Mouse (Mus musculus) 416B (cell line): ENCODE results near the gene 1500009L16Rik.

Experiments used
- DNase-seq: peaks from one replicate; pipeline ENCODE4 v3.0.0; 2011; ENCODE audit warnings: low read depth

Gene 1500009L16Rik

DNA sequence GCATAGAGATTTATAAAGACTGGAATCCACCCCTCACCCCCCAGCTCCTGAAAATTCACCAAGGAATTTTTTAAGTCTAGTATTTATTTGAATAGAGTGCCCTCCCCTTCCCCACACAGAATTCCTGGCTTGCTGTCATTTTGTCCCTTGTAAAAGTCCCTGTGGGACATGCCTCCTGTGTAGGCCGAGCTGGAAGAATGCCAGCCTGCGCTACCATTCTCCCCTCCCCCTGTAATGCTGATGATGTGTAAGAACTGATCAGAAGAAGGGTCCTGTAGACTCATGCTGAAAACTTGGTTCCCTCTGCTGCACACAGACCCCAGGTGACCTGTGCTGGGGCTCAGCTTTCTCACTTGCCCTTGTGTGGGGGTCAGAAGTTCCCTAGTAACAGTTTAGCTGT is 37.9 kb downstream of the 1500009L16Rik start:
- no peak for DNase-seq

DNA sequence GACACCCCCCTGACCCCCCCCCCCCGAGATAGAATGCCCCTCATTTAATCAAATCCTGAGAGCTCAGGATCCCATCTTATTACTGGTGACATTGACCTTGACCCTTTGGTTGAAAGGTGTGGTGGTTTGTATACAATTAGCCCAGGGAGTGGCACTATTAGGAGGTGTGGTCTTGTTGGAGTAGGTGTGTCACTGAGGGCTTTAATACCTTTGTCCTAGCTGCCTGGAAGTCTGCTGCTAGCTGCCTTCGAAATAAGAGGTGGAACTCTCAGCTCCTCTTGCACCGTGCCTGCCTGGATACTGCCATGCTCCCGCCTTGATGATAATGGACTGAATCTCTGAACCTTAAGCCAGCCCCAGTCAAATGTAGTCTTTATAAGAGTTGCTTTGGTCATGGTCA is 41.2 kb downstream of the 1500009L16Rik start:
- no peak for DNase-seq

DNA sequence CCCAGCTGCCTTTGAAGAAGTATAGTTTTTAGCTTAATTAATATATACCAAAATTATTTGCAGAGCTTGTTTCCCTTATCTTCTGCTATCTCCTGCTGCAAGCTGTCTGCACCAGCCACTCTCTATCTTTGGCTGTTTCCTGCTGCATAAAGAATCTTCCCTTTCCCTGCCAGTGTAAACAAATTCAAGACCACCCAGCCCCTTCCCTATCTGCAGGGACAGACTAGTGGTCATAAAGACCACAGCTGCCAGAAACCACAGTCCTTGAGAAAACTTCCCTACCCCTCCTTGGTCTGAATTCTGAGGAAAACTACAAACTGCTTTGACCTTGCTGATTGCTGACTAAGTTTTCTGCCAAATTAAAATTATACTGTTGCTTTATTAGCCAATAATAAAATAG is 44.2 kb downstream of the 1500009L16Rik start:
- DNase-seq: peak; percentile 36

DNA sequence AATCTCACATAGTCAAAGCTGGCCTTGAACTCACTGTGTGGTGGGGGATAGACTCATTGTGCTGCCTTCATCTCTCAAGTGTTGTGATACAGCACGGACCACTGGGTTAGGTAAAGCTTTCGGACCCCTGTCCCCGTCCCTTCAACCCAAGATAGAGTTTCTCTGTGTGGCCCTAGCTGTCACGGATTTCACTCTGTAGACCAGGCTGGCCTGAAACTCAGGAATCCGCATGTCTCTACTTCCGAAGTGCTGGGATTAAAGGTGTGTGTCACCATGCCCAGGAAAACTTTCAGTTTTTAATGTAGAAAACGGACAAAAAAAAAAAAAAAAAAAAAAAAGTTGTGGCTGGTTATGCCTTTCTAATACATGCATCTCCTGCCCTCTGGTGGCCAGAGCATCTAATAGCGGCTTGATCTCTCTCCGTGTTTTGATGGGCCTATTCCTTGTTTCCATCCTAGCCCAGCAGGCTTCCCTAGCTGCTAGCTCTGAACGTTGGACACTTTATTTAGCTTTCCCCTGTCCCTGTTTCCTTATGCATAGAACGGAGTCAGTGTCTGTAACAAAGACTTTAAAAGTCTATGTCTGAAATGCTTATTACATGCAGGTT is 53.7 kb downstream of the 1500009L16Rik start:
- peak; percentile 69 for DNase-seq

DNA sequence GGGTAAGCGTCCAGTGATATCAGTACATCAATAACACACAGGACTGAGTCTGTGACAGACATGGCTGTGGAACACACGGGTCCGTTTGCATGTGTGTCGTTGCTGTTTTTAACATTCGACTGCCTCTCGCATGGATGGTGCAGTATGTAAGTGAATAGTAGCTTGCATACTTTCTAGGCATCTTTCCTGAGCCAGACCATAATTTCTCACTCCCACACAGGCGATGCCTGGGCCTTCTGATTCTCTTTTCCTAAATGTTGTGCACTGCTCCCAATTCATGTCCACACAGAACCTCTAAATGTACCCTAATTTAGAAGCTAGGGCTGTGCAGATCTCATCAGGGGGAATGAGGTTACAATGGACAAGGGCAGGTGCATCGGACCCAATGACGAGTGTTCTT is 54.6 kb downstream of the 1500009L16Rik start:
- no peak for DNase-seq

DNA sequence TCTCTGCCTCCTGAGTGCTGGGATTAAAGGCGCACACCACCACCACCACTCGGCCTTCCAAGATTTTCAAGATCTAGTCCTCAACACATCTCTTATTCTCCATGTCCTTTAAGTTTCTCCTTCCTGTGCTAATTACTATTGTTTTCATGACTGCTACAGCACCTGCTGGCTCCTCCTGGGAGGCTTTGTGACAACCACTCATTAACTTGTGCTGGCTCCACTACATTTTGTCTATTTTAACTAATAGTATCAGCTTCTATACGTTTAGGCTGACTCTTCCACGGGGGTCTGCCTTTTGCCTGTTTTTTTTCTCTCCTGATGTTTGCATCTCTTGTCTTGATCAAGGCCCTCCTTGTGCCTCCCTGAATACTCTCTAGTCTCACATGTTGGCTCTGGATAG is 59.2 kb downstream of the 1500009L16Rik start:
- DNase-seq: no peak

DNA sequence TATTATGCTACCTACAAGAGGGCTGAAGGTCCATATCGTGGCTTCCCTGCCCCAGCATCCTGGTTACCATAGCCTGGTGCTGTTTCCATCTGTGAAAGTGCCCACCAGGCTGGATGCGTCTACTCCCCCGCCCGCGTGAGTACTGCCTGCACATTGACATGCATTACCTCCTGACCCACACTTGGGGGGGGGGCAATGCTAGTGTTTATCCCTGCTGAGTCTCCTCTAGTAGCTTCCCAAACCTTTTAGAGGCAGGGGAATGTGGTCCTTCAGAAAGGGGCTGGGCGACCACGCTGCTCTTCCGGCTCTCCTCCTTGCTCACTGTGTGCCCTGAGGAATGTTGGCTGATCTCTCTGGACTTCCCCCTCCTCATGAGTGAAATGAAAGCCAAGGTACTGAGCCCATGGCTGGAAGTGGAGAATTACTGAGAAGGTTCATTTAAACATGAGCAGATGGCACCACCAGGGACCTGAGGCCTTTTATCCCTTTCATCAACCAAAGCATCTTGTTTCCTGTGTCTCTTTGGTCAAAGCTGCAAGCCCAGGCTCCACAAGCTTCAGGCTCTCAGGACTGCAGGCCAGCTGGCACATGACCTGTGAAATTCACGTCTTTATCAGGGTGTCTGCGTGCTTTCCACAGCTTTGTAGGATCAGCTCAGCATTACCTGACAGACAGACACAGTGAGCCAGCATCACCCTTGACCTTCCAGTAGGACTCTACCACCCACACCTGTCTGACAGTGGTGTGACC is 59.9 kb downstream of the 1500009L16Rik start:
- DNase-seq: no peak

DNA sequence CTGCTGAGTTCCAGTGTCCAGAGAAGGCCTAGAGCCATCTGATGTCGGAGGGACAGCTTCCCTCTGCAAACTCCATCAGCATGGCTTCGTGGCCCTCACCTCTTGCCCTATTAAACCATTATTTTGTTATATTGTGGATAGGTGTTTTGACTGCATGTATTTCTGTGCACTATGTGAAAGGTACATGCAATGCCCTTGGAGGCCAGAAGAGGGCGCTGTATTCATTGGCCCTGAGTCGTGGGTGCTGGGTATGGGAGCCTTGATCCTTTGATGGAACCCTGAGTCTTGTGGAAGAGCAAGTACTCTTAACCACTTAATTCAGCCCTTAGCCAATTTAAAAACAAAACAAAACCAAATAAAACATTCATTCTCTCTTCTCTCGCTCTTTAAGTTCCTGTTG is 62.3 kb downstream of the 1500009L16Rik start:
- DNase-seq: peak; percentile 40

DNA sequence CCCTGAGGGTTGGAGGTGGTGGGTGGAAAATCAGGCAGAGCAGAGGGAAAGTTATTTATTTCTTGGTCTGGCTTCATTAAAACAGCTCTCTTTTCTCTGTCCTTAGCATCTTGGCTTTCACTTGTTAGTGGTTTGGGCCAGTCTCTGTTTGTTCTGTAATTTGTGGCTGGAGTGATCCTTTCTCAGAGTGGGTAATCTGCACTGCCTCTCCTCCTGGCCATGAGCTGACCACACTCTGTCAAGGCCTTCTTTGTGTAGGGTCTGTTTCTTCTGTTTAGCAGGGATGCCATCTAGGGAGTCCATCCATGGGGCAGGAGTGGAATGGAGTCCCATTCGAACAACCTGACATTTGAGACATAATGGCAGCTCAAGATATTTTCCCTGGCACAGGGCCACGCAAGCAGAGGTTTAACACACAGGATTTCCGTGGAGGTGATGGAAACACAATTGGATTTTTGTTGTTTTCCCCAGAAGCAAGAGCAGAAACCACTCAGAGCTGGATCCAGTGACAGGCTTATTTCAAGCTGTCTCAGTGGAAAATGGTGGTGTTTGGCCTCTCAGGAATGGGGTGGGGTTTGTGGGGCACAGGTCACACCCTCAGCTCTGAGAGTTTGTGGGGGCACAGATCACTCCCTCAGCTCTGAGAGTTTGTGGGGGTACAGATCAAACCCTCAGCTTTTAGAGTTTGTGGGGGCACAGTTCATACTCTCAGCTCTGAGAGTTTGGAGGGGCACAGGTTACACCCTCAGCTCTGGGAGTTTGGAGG is 63.1 kb downstream of the 1500009L16Rik start:
- no peak for DNase-seq

DNA sequence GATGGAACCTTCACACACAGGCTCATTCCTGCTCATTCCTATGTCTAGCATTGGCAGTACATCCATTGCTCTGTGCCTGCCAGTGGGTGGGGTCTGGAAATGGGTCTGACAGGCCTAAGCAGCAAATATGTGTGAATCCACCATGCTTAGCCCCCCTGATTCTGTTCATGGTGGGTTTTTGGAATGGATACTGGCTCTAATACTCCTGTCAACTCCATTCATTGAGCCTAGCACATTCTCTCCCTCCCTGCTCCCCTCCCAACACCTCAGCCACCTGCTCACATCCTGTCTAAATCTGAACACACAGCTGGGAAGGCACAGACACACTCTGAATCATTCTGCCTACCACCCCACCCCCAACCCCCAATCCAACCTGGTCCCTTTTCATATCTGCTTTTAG is 72.4 kb downstream of the 1500009L16Rik start:
- no peak for DNase-seq

DNA sequence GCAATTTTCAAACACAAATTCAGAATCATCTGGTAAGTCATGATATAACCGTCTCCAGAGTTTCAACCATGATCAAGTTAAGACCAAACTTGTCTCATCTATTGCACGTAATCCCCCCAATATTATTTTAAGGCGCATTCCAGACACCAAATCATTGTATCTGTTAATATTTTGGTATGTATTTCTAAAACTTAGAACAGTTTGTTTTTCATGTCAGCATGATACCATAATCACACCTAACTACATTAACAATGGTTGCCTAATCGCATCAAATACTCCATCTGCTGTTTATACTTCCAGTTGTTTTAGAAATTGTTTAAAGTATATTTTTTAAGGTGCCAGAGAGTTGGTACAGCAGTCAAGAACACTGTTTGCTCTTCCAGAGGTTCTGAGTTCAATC is 72.8 kb downstream of the 1500009L16Rik start:
- no peak for DNase-seq

DNA sequence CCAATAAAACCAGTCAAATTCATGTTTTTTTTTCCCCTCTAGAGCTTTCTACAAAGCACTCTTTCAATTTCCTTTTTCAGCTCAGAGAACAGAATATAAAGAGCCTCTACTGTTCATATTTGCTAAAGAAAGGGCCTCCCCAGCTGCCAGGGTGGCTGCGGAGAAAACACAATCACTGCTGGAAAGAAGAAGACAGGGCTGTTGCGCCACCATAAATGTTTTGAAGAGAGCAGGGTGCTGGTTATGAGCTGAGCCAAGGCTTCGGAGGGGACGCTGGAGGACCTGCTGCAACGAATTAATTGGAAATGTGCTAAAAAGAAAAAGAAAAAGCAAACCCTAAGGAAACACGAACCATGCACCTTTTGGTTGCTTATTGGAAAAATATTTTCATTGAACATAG is 81.4 kb downstream of the 1500009L16Rik start:
- DNase-seq: no peak

DNA sequence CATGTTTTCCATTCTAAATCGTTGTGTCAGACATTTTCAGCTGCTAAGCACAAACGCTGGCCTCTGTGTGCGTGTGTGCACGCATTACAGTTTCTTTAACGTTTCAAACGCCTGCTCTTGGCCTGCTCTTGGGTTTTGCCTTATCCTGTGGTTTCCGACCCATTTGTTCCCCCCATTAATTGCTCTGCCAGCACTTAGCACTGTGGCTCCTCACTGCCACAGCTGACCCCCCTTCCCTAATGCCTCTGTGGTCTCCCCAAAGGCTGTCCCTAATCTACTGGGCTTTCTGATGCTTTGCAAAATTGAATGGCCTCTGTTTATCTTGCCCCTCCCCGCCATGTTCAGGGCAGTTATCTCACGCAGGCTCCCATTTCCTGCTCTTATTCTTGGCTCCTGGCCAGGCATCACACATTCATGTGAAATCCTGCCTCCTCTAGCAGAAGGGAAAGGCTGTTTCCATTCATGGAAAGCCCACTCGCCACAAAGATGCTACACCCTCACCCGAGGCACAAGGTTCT is 82.6 kb downstream of the 1500009L16Rik start:
- DNase-seq: peak; percentile 63

DNA sequence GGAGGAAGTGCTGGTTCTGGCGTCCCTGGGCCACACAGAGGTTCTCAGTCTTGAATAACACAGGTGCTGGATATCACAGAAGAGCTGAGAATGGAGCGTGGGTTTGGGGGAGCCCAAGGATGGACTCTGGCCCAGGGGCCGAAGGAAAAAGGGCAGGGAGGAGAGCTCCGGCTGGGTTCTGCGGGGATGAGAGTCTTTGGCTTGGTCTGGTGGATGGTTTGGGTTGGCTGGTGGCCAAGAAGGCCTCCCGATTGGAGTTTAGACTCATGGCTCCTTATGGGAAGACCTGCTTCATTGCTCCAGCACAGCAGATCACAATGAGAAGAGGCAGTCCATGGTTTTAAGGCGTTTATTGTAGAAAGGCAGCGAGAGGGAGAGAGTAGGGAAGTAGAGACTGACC is 84.6 kb downstream of the 1500009L16Rik start:
- DNase-seq: no peak
